Mouse (Mus musculus): ENCODE results near the gene Mcrip2. TPM values are rescaled to one million over a fixed set of nuclear protein-coding genes. Genes with fewer than 3 reads are reported as not detected.

The Mcrip2 gene
- total RNA-seq, 1 experiment: 12.3 TPM

DNA sequence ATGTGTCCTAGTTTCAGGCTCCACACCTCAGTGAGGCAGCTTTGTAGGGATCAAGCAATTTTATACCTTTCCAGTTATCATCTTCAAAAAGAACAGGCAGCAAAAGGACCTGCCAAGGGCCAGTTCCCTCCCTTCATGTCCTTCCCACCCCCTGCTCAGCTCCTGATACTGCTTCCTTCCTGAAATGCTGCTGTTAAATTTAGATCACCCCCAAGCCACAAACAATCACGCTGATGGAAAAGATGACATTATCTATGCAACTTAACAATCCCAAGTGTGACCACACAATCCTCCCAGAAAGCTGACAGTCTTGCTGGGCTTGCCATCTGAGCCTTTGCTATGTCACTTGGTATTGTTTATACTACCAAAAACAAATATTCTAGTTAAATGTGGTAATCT is 45.3 kb upstream of the Mcrip2 start:
- H3K4me1 ChIP-seq (ENCODE audit: control insufficient read depth in 2 of 2, insufficient read depth in 2 of 2, low read length in 2 of 2, poor library complexity in 1 of 2): peaks cover 2 to 3% of the 10 kb centered on the region in 2 experiments; a peak in 2 of 4 replicates
- no peak overlapping the region for H3K9ac ChIP-seq (ENCODE audit: insufficient read depth, low read depth, low read length, poor library complexity, severe bottlenecking)
- H3K9me3 ChIP-seq (ENCODE audit: control insufficient read depth, insufficient read depth, low read depth, low read length): no peaks in the 10 kb centered on the region
- H3K27ac ChIP-seq (ENCODE audit: insufficient read depth, low read depth, low read length, poor library complexity, severe bottlenecking): no peak overlapping the region
- DNase-seq (ENCODE audit: low read depth, low spot score): no peak
- in situ Hi-C loops (cut with MboI; ENCODE audit: low sequenced_read_pairs in 2 of 2, unreplicated experiment in 2 of 2): no loop called here
- no peak overlapping the region for H3K4me3 ChIP-seq (ENCODE audit: insufficient read depth in 1 of 2, low read depth in 1 of 2, low read length in 2 of 2, poor library complexity in 1 of 2, severe bottlenecking in 1 of 2)
- peaks cover 1% of the 10 kb centered on the region; the same call in 1 of the 2 replicates for H3K36me3 ChIP-seq (ENCODE audit: control insufficient read depth, insufficient read depth, low read length, poor library complexity, severe bottlenecking)
- TF ChIP-seq MAFK (IDR thresholded peaks at IDR 0.05; ENCODE audit: insufficient read depth, low read depth, low read length) (no peak), ZNF384 (IDR thresholded peaks at IDR 0.05; ENCODE audit: low read depth, low read length) (no peak), HCFC1 (IDR thresholded peaks at IDR 0.05; ENCODE audit: borderline replicate concordance, insufficient read depth, low read length) (no peak), ZC3H11A (IDR thresholded peaks at IDR 0.05; ENCODE audit: borderline replicate concordance, low read depth, low read length) (no peak)

DNA sequence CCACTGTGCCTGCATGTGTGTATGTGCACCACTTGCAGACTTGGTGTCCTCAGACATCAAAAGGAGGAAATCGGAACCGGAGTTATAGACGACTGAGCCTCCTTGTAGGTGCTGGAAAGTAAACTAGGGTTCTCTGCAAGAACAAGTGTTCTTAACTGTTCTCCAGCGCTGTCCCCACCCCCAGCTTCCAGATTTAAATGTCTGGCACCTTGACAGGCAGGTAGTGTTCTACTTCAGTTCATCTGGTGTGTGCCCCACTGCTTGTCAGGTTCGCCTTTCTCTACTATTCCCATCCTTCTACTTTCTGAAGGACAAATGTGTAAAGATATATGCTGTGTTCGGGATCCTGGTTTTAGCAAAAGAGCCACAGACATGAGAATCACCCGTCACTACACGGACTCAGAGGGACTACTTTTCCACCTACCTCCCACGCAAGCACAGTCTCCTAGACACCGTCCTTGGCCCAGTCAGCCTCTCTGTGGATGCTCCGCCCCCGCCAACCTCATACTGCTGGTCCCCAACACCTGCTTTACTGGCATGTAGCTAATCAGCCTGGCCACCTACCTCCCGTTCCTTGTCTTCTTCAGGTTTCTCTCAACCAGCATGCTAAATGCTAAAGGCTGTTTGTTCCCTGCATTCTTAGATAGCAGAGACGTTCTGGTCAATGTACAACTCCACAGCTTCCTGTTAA is 44.8 kb upstream of the Mcrip2 start:
- H3K9me3 ChIP-seq (ENCODE audit: control insufficient read depth, insufficient read depth, low read depth, low read length): no peaks in the 10 kb centered on the region
- no peak overlapping the region for H3K4me3 ChIP-seq (ENCODE audit: insufficient read depth in 1 of 2, low read depth in 1 of 2, low read length in 2 of 2, poor library complexity in 1 of 2, severe bottlenecking in 1 of 2)
- peaks cover 2 to 3% of the 10 kb centered on the region in 2 experiments; a peak in 1 of 4 replicates for H3K4me1 ChIP-seq (ENCODE audit: control insufficient read depth in 2 of 2, insufficient read depth in 2 of 2, low read length in 2 of 2, poor library complexity in 1 of 2)
- in situ Hi-C loops (cut with MboI; ENCODE audit: low sequenced_read_pairs in 2 of 2, unreplicated experiment in 2 of 2): no loop called here
- TF ChIP-seq ZC3H11A (IDR thresholded peaks at IDR 0.05; ENCODE audit: borderline replicate concordance, low read depth, low read length): no peak
- no peak for TF ChIP-seq MAFK (IDR thresholded peaks at IDR 0.05; ENCODE audit: insufficient read depth, low read depth, low read length)
- TF ChIP-seq CHD2 (IDR thresholded peaks at IDR 0.05; ENCODE audit: low read depth, low read length): no peak
- TF ChIP-seq HCFC1 (IDR thresholded peaks at IDR 0.05; ENCODE audit: borderline replicate concordance, insufficient read depth, low read length): no peak
- no peak for TF ChIP-seq ZNF384 (IDR thresholded peaks at IDR 0.05; ENCODE audit: low read depth, low read length)
- H3K27ac ChIP-seq (ENCODE audit: insufficient read depth, low read depth, low read length, poor library complexity, severe bottlenecking): no peak overlapping the region
- H3K9ac ChIP-seq (ENCODE audit: insufficient read depth, low read depth, low read length, poor library complexity, severe bottlenecking): no peak overlapping the region
- no peak for DNase-seq (ENCODE audit: low read depth, low spot score)
- H3K36me3 ChIP-seq (ENCODE audit: control insufficient read depth, insufficient read depth, low read length, poor library complexity, severe bottlenecking): peaks cover 1% of the 10 kb centered on the region; the same call in 1 of the 2 replicates

- H3K9ac ChIP-seq (ENCODE audit: insufficient read depth, low read depth, low read length, poor library complexity, severe bottlenecking): no peak overlapping the region
- peaks cover 0 to 2% of the 10 kb centered on the region in 2 experiments; a peak in 1 of 4 replicates for H3K4me1 ChIP-seq (ENCODE audit: control insufficient read depth in 2 of 2, insufficient read depth in 2 of 2, low read length in 2 of 2, poor library complexity in 1 of 2)
- no peak overlapping the region for H3K27ac ChIP-seq (ENCODE audit: insufficient read depth, low read depth, low read length, poor library complexity, severe bottlenecking)
- DNase-seq (ENCODE audit: low read depth, low spot score): no peak
- no peak overlapping the region for H3K4me3 ChIP-seq (ENCODE audit: insufficient read depth in 1 of 2, low read depth in 1 of 2, low read length in 2 of 2, poor library complexity in 1 of 2, severe bottlenecking in 1 of 2)
- no peak for TF ChIP-seq CHD2 (IDR thresholded peaks at IDR 0.05; ENCODE audit: low read depth, low read length)
- no peak for TF ChIP-seq ZC3H11A (IDR thresholded peaks at IDR 0.05; ENCODE audit: borderline replicate concordance, low read depth, low read length)
- TF ChIP-seq ZNF384 (IDR thresholded peaks at IDR 0.05; ENCODE audit: low read depth, low read length): no peak
- TF ChIP-seq HCFC1 (IDR thresholded peaks at IDR 0.05; ENCODE audit: borderline replicate concordance, insufficient read depth, low read length): no peak
- no peak for TF ChIP-seq MAFK (IDR thresholded peaks at IDR 0.05; ENCODE audit: insufficient read depth, low read depth, low read length)
- in situ Hi-C loops (cut with MboI; ENCODE audit: low sequenced_read_pairs in 2 of 2, unreplicated experiment in 2 of 2): no loop called here
- H3K36me3 ChIP-seq (ENCODE audit: control insufficient read depth, insufficient read depth, low read length, poor library complexity, severe bottlenecking): peaks cover 1% of the 10 kb centered on the region; the same call in 1 of the 2 replicates
- no peaks in the 10 kb centered on the region for H3K9me3 ChIP-seq (ENCODE audit: control insufficient read depth, insufficient read depth, low read depth, low read length)
Measured at GRCm38 (mm10) chr17:25911816-25912215, 43.3 kb upstream of the Mcrip2 start.

DNA sequence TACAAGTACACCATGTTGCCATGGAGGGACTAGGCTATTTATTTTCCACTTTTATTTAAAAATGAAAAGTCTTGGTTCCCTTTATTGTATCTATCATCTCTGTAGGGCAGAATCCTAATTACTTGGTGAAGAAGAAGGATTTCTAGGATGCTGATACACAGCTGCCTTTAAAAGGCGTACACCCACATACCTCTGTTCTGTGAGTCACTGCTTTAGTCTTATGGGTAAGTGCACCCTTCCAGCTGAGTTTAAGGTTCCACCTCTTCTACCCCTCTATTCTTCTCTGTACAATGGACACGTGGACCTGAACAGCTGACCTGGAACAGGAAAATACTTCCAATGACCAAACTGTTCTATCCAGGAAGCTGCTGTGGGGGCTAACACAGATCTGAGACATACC is 39.1 kb upstream of the Mcrip2 start:
- Histone ChIP-seq H3K36me3 (ENCODE audit: control insufficient read depth, insufficient read depth, low read length, poor library complexity, severe bottlenecking) (no peaks in the 10 kb centered on the region; the same call in 1 of the 2 replicates), H3K9ac (ENCODE audit: insufficient read depth, low read depth, low read length, poor library complexity, severe bottlenecking) (no peak overlapping the region), H3K4me1 (ENCODE audit: control insufficient read depth in 2 of 2, insufficient read depth in 2 of 2, low read length in 2 of 2, poor library complexity in 1 of 2) (peaks cover 0 to 2% of the 10 kb centered on the region in 2 experiments; a peak in 1 of 4 replicates), H3K27ac (ENCODE audit: insufficient read depth, low read depth, low read length, poor library complexity, severe bottlenecking) (no peak overlapping the region), H3K4me3 (ENCODE audit: insufficient read depth in 1 of 2, low read depth in 1 of 2, low read length in 2 of 2, poor library complexity in 1 of 2, severe bottlenecking in 1 of 2) (no peak overlapping the region), H3K9me3 (ENCODE audit: control insufficient read depth, insufficient read depth, low read depth, low read length) (no peaks in the 10 kb centered on the region)
- TF ChIP-seq ZC3H11A (IDR thresholded peaks at IDR 0.05; ENCODE audit: borderline replicate concordance, low read depth, low read length) (no peak), MAFK (IDR thresholded peaks at IDR 0.05; ENCODE audit: insufficient read depth, low read depth, low read length) (no peak), ZNF384 (IDR thresholded peaks at IDR 0.05; ENCODE audit: low read depth, low read length) (no peak), CHD2 (IDR thresholded peaks at IDR 0.05; ENCODE audit: low read depth, low read length) (no peak), HCFC1 (IDR thresholded peaks at IDR 0.05; ENCODE audit: borderline replicate concordance, insufficient read depth, low read length) (no peak)
- in situ Hi-C loops (cut with MboI; ENCODE audit: low sequenced_read_pairs in 2 of 2, unreplicated experiment in 2 of 2): no loop called here
- DNase-seq (ENCODE audit: low read depth, low spot score): no peak
